Mouse (Mus musculus): ENCODE measurements around the gene Cobl. TPM values are rescaled to one million over a fixed set of nuclear protein-coding genes. Genes with fewer than 3 reads are reported as not detected.

The Cobl gene
- polyA plus RNA-seq, 1 experiment from 2014 or later, result 5.6 TPM

- no peaks in the 10 kb centered on the region for H3K27me3 ChIP-seq (ENCODE audit: control insufficient read depth, insufficient read depth, low read length)
- H3K9ac ChIP-seq (ENCODE audit: low read length), result no peak overlapping the region
- no peaks in the 10 kb centered on the region for H3K4me1 ChIP-seq (ENCODE audit: control insufficient read depth, insufficient read depth, low read length)
- no peak overlapping the region for H3K4me3 ChIP-seq (ENCODE audit: low read depth, low read length)
- ATAC-seq (ENCODE audit: insufficient read depth, low FRiP score, low TSS enrichment), result no peak
- no peak overlapping the region for H3K27ac ChIP-seq (ENCODE audit: low read depth, low read length)
- no peaks in the 10 kb centered on the region for H3K36me3 ChIP-seq (ENCODE audit: control insufficient read depth, insufficient read depth, low read length)
- H3K9me3 ChIP-seq (ENCODE audit: control insufficient read depth, low read length), result no peaks in the 10 kb centered on the region
- peak; percentile 17 for DNase-seq (ENCODE audit: low spot score)
- no peak overlapping the region for H3K4me2 ChIP-seq (ENCODE audit: low read depth)
- 86% methylated on average over 2 of the region's 2 CpGs for WGBS
Measured at GRCm38 (mm10) chr11:12331997-12332396, 132.8 kb downstream of the Cobl start.

- 70% methylated on average over 1 of the region's 1 CpGs for WGBS
- Histone ChIP-seq H3K4me3 (ENCODE audit: low read depth, low read length) (no peak overlapping the region), H3K4me2 (ENCODE audit: low read depth) (no peak overlapping the region), H3K36me3 (ENCODE audit: control insufficient read depth, insufficient read depth, low read length) (no peaks in the 10 kb centered on the region), H3K27me3 (ENCODE audit: control insufficient read depth, insufficient read depth, low read length) (no peaks in the 10 kb centered on the region), H3K9ac (ENCODE audit: low read length) (no peak overlapping the region), H3K9me3 (ENCODE audit: control insufficient read depth, low read length) (no peaks in the 10 kb centered on the region), H3K27ac (ENCODE audit: low read depth, low read length) (no peak overlapping the region), H3K4me1 (ENCODE audit: control insufficient read depth, insufficient read depth, low read length) (no peaks in the 10 kb centered on the region)
- DNase-seq (ENCODE audit: low spot score), result no peak
- no peak for ATAC-seq (ENCODE audit: insufficient read depth, low FRiP score, low TSS enrichment)
Measured at GRCm38 (mm10) chr11:12321445-12321844, 143.3 kb downstream of the Cobl start.

GRCm38 (mm10) chr11:12319318-12319717 is 145.4 kb downstream of the Cobl start:
- DNase-seq (ENCODE audit: low spot score) (no peak), ATAC-seq (ENCODE audit: insufficient read depth, low FRiP score, low TSS enrichment) (no peak)
- Histone ChIP-seq H3K27ac (ENCODE audit: low read depth, low read length) (no peak overlapping the region), H3K27me3 (ENCODE audit: control insufficient read depth, insufficient read depth, low read length) (no peaks in the 10 kb centered on the region), H3K9ac (ENCODE audit: low read length) (no peak overlapping the region), H3K4me2 (ENCODE audit: low read depth) (no peak overlapping the region), H3K4me3 (ENCODE audit: low read depth, low read length) (no peak overlapping the region), H3K9me3 (ENCODE audit: control insufficient read depth, low read length) (no peaks in the 10 kb centered on the region), H3K4me1 (ENCODE audit: control insufficient read depth, insufficient read depth, low read length) (no peaks in the 10 kb centered on the region), H3K36me3 (ENCODE audit: control insufficient read depth, insufficient read depth, low read length) (no peaks in the 10 kb centered on the region)
- 92% methylated on average over 3 of the region's 3 CpGs for WGBS

- H3K36me3 ChIP-seq (ENCODE audit: control insufficient read depth, insufficient read depth, low read length), result no peaks in the 10 kb centered on the region
- no peak overlapping the region for H3K4me2 ChIP-seq (ENCODE audit: low read depth)
- H3K9me3 ChIP-seq (ENCODE audit: control insufficient read depth, low read length), result no peaks in the 10 kb centered on the region
- no peak for DNase-seq (ENCODE audit: low spot score)
- no peaks in the 10 kb centered on the region for H3K27me3 ChIP-seq (ENCODE audit: control insufficient read depth, insufficient read depth, low read length)
- no peak overlapping the region for H3K9ac ChIP-seq (ENCODE audit: low read length)
- H3K4me3 ChIP-seq (ENCODE audit: low read depth, low read length), result no peak overlapping the region
- no peak overlapping the region for H3K27ac ChIP-seq (ENCODE audit: low read depth, low read length)
- ATAC-seq (ENCODE audit: insufficient read depth, low FRiP score, low TSS enrichment), result no peak
- 88% methylated on average over 3 of the region's 3 CpGs for WGBS
- H3K4me1 ChIP-seq (ENCODE audit: control insufficient read depth, insufficient read depth, low read length), result no peaks in the 10 kb centered on the region
Measured at GRCm38 (mm10) chr11:12315670-12316069, 149.1 kb downstream of the Cobl start.

GRCm38 (mm10) chr11:12314278-12315043 is 150.3 kb downstream of the Cobl start:
- WGBS, result 85% methylated on average over 6 of the region's 6 CpGs
- H3K9ac ChIP-seq (ENCODE audit: low read length), result no peak overlapping the region
- no peaks in the 10 kb centered on the region for H3K4me1 ChIP-seq (ENCODE audit: control insufficient read depth, insufficient read depth, low read length)
- DNase-seq (ENCODE audit: low spot score) (no peak), ATAC-seq (ENCODE audit: insufficient read depth, low FRiP score, low TSS enrichment) (no peak)
- H3K4me2 ChIP-seq (ENCODE audit: low read depth), result no peak overlapping the region
- H3K27ac ChIP-seq (ENCODE audit: low read depth, low read length), result no peak overlapping the region
- H3K4me3 ChIP-seq (ENCODE audit: low read depth, low read length), result no peak overlapping the region
- H3K36me3 ChIP-seq (ENCODE audit: control insufficient read depth, insufficient read depth, low read length), result no peaks in the 10 kb centered on the region
- H3K9me3 ChIP-seq (ENCODE audit: control insufficient read depth, low read length), result no peaks in the 10 kb centered on the region
- no peaks in the 10 kb centered on the region for H3K27me3 ChIP-seq (ENCODE audit: control insufficient read depth, insufficient read depth, low read length)

- no peak overlapping the region for H3K4me2 ChIP-seq (ENCODE audit: low read depth)
- H3K4me3 ChIP-seq (ENCODE audit: low read depth, low read length), result no peak overlapping the region
- WGBS, result 82% methylated on average over 6 of the region's 6 CpGs
- no peaks in the 10 kb centered on the region for H3K36me3 ChIP-seq (ENCODE audit: control insufficient read depth, insufficient read depth, low read length)
- no peak overlapping the region for H3K9ac ChIP-seq (ENCODE audit: low read length)
- no peaks in the 10 kb centered on the region for H3K9me3 ChIP-seq (ENCODE audit: control insufficient read depth, low read length)
- no peaks in the 10 kb centered on the region for H3K4me1 ChIP-seq (ENCODE audit: control insufficient read depth, insufficient read depth, low read length)
- H3K27me3 ChIP-seq (ENCODE audit: control insufficient read depth, insufficient read depth, low read length), result no peaks in the 10 kb centered on the region
- ATAC-seq (ENCODE audit: insufficient read depth, low FRiP score, low TSS enrichment) (no peak), DNase-seq (ENCODE audit: low spot score) (no peak)
- no peak overlapping the region for H3K27ac ChIP-seq (ENCODE audit: low read depth, low read length)
Measured at GRCm38 (mm10) chr11:12311419-12311818, 153.3 kb downstream of the Cobl start.

GRCm38 (mm10) chr11:12309423-12310023 is 155.2 kb downstream of the Cobl start:
- Histone ChIP-seq H3K9me3 (ENCODE audit: control insufficient read depth, low read length) (no peaks in the 10 kb centered on the region), H3K36me3 (ENCODE audit: control insufficient read depth, insufficient read depth, low read length) (no peaks in the 10 kb centered on the region), H3K4me2 (ENCODE audit: low read depth) (no peak overlapping the region), H3K9ac (ENCODE audit: low read length) (no peak overlapping the region), H3K4me3 (ENCODE audit: low read depth, low read length) (no peak overlapping the region), H3K27me3 (ENCODE audit: control insufficient read depth, insufficient read depth, low read length) (no peaks in the 10 kb centered on the region), H3K4me1 (ENCODE audit: control insufficient read depth, insufficient read depth, low read length) (no peaks in the 10 kb centered on the region), H3K27ac (ENCODE audit: low read depth, low read length) (no peak overlapping the region)
- 68% methylated on average over 3 of the region's 3 CpGs for WGBS
- ATAC-seq (ENCODE audit: insufficient read depth, low FRiP score, low TSS enrichment) (no peak), DNase-seq (ENCODE audit: low spot score) (no peak)

GRCm38 (mm10) chr11:12304879-12305278 is 159.9 kb downstream of the Cobl start:
- Histone ChIP-seq H3K9ac (ENCODE audit: low read length) (no peak overlapping the region), H3K4me1 (ENCODE audit: control insufficient read depth, insufficient read depth, low read length) (peaks cover 4% of the 10 kb centered on the region; the same call in 1 of the 2 replicates), H3K27me3 (ENCODE audit: control insufficient read depth, insufficient read depth, low read length) (no peaks in the 10 kb centered on the region), H3K36me3 (ENCODE audit: control insufficient read depth, insufficient read depth, low read length) (no peaks in the 10 kb centered on the region), H3K9me3 (ENCODE audit: control insufficient read depth, low read length) (no peaks in the 10 kb centered on the region), H3K4me3 (ENCODE audit: low read depth, low read length) (no peak overlapping the region), H3K27ac (ENCODE audit: low read depth, low read length) (no peak overlapping the region), H3K4me2 (ENCODE audit: low read depth) (no peak overlapping the region)
- ATAC-seq (ENCODE audit: insufficient read depth, low FRiP score, low TSS enrichment) (no peak), DNase-seq (ENCODE audit: low spot score) (no peak)
- WGBS, result 81% methylated on average over 3 of the region's 3 CpGs
